Mouse (Mus musculus): ENCODE measurements at regions not wholly inside any gene's neighbourhood (a gene's known extent, or its start where the extent isn't known, plus 50 kb on each side); places are given as distances from the start of the nearest gene placed in this dataset.

DNA sequence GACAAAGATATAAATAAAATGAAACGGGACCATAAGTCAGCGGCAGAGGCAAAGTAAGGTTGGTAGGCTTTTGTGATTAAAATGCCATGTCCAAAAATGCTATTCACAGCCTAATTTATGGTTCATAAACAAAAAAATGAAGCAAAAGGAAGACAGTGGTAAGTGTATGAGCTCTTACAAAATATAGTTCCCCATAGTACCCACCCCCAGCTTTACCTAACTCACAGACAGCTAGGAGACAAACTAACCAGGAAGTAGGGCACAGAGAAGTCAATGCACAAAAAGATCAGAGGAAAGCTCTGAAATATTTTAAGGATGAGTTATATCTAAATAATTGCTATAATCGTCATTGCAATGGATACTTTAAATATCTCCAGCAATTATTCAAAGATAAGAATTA lies 249.9 kb downstream of the Mex3b start:
- TF ChIP-seq CTCF (IDR thresholded peaks at IDR 0.05; ENCODE audit: control insufficient read depth, insufficient read depth, insufficient read length): no peak
- TF ChIP-seq USF1 (IDR thresholded peaks at IDR 0.05; ENCODE audit: low read depth): no peak

Measured in C2C12 (cell line).